Mouse (Mus musculus) ES-Bruce4 (cell line): ENCODE measurements at regions not wholly inside any gene's neighbourhood (a gene's known extent, or its start where the extent isn't known, plus 50 kb on each side); places are given as distances from the start of the nearest gene placed in this dataset.

Source experiments
- CTCF ChIP-seq: IDR thresholded peaks from one replicate; pipeline ENCODE4 v1.8.1; 2011; ENCODE audit warnings: low read depth, low read length
- EP300 ChIP-seq: IDR thresholded peaks from 2 replicates; pipeline ENCODE4 v1.6.1; 2011; ENCODE audit warnings: low read depth, low read length; ENCODE audit not compliant: insufficient read depth

- TF ChIP-seq CTCF (no peak), EP300 (no peak)
Observed at GRCm38 (mm10) chr1:61562091-61562490, 76.5 kb upstream of the Pard3b start.
